Mouse (Mus musculus) frontal cortex, postnatal 10 days (tissue): ENCODE data around the gene Yipf3.

Experiments used
- DNase-seq, 2 experiments: peaks; one replicate each; pipeline ENCODE4 v3.0.0; 2022; ENCODE audit warnings: low spot score in 2 of 2, mixed read lengths in 1 of 2

The Yipf3 gene

DNA sequence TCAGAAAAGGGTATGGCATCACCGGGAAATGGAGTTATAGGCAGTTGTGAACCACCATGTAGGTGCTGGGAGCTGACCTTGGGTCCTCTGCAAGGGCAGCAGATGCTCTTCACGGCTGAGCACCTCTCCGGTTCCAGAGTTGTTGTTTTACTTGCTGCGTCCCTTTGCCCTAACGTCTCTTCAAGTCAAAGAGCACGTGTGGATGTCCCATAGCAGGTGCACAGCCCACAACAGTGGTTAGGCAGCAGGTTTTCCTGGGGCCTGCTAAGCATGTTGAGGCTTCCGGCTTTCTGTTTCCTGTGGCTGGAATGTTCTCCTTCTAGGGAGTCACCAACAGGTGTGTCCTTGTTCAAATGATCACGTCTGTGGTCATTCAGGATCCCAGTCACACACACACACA, 36.0 kb downstream of the Yipf3 start:
- no peak for DNase-seq

- no peak for DNase-seq
Measured at GRCm38 (mm10) chr17:46284653-46285052, 36.8 kb downstream of the Yipf3 start.

- no peak for DNase-seq
Measured at GRCm38 (mm10) chr17:46285407-46285806, 37.5 kb downstream of the Yipf3 start.

DNA sequence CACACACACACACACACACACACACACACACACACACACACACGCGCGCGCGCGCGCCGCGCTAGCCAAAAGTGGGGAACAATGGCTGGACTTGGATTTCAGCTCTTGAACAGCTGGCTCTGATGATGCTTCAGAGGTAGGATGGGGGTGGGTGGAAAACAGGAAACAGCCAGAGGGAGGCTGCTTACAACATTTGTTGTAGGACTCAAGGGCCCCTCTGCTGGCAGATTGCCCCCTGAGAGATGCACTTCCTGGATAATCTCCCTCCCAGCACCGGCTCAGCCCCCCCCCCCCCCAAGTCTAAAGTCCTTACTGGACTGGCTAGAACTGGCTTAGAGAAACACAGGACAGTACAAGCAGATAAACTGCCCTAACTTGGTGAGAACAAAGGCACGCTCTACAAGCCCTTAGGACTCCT, 39.8 kb downstream of the Yipf3 start:
- no peak for DNase-seq

DNA sequence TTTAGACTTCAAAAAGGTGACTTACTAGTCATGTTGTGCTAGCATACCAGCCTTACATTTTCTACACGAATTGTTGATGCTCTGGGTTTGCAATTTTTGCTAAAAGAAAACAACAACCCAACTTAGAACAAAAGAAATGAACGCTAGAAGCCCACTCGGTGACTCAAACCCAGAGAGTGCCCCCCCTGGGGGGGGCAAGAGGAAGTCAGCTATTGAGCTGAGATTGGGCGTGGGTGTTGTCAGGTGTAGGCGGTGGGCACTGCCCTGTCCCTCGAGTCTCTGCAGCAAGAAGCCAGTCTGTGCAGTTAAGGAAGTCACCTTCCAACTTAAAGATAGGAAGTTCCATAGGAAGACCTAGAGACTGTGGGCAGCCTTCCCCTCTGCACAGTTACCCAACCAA, 48.7 kb downstream of the Yipf3 start:
- DNase-seq = no peak

GRCm38 (mm10) chr17:46297028-46297363, 49.1 kb downstream of the Yipf3 start:
- DNase-seq = no peak

GRCm38 (mm10) chr17:46297364-46298219, 49.7 kb downstream of the Yipf3 start, which contains the start of gene Dlk2:
Gene Dlk2 (plus strand): TSS chr17:46297421.
- DNase-seq = peak in 1 of 2 experiments; percentile 41

- DNase-seq = peak; percentile 55 to 84
Measured at GRCm38 (mm10) chr17:46298220-46298913, 50.5 kb downstream of the Yipf3 start.

DNA sequence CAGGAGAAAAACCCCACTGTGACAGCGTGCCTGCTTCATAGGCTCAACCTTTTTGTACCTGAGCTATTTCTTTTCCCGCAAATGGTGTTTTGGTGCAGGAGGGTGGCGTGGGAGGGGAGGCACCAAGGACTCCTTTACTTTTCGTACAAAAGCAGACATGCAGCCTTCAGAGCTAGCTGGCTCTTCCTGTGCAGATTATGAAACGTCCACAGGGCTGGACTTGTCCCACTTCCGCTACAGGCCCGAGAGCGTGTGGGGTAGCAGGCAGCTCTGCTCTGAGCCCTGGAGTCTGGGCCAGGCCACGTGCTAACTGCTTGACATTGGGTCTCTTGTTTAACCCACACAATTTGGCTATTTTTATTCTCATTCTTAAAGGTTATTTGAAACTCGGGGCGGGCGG, 54.0 kb downstream of the Yipf3 start:
- DNase-seq = no peak
